Mouse (Mus musculus): ENCODE results near the gene Vmn2r114. TPM values are rescaled to one million over a fixed set of nuclear protein-coding genes. Genes with fewer than 3 reads are reported as not detected.
A peak's percentile ranks its signal among the peaks of the same experiment; 100 is the strongest.
"Not testable (repeated sequence)": the region's sequence is repeated elsewhere in the genome, so short reads cannot be mapped to it uniquely, and the experiment has no call there.

Gene Vmn2r114
- not detected in 2 replicates for total RNA-seq (2017)

DNA sequence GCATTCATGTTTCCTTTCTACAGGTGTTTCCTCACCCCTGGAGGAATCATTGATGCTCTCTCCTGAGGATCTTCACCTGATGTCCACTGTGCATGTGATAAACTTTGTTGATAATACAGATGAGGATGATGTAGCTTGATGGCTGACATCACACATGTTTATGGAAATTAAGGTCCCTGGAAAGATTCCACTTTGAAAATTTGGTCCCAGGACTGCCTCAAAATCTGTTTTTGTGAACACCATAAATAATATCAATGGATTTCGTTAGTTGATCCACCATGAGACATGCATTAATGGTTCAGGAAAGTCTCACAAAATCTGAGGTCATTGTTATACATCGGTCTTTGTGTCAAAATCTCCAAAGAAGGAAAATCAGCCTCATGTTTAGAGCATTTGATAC lies at the start of gene Vmn2r114:
Vmn2r114 (minus strand) TSS at position 101 of the 400 bp plus-strand sequence.
- not testable (repeated sequence) for ATAC-seq (ENCODE audit: extremely low read depth, insufficient number of reproducible peaks, low FRiP score, poor library complexity, severe bottlenecking)

DNA sequence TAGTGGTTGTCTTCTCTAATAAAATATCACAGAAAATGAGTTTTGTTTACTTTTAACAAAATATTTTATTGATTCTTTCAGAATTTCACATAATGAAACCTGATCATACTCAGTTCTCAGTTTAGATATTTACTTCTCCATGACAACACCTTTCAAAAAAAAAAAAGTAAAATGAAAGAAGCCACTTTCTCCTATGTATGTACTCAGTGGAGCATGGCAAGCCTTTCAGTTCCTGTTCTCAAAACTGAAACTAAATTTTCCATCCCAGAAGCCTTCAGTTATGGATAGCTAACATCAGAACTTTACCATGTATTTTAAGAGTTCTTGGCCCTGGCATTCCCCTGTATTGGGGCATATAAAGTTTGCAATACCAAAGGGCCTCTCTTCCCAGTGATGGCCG lies 39.3 kb upstream of the Vmn2r114 start:
- ATAC-seq (ENCODE audit: extremely low read depth, insufficient number of reproducible peaks, low FRiP score, poor library complexity, severe bottlenecking): no peak

GRCm38 (mm10) chr17:23343441-23343840 lies 31.1 kb upstream of the Vmn2r114 start, which contains the start of gene Vmn2r115:
Gene Vmn2r115 (plus strand): TSS chr17:23343741.
- not testable (repeated sequence) for ATAC-seq (ENCODE audit: extremely low read depth, insufficient number of reproducible peaks, low FRiP score, poor library complexity, severe bottlenecking)

DNA sequence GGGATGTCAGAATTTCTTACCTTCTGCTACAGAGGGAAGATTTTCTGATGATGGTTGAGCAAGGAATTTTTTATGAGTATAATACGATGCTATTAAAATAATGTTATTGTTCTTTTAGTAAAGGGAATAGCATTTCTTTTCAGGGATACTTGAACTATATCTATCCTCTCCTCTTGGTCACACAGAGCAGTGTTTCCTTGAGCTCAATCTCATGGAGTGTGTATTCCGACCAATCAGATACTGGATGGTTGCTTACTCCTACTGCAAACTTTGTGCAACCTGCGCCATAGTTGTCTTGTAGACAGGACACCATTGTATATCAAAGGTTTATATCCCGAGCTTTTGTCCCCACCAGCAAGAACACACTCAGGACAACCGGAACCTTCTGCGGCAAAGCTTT lies 18.3 kb upstream of the Vmn2r114 start:
- ATAC-seq (ENCODE audit: extremely low read depth, insufficient number of reproducible peaks, low FRiP score, poor library complexity, severe bottlenecking): 0 out of 2 replicates have a peak, but pooled peaks have one; percentile 13

Other genes starting within 250 kb of the Vmn2r114 start
- 4.7 and 10.9 TPM in 2 replicates for gene Zfp40, start 119.3 kb downstream of the Vmn2r114 start, total RNA-seq (2017)
- gene Vmn2r115, start 31.2 kb upstream of the Vmn2r114 start, total RNA-seq (2017): not detected in 2 replicates
- gene Vmn2r116, start 72.1 kb upstream of the Vmn2r114 start, total RNA-seq (2017): not detected in 2 replicates
- gene Vmn2r117, start 167.2 kb upstream of the Vmn2r114 start, total RNA-seq (2017): 0.12 TPM in 1 of 2 replicates, not detected in the other